Mouse (Mus musculus): ENCODE measurements around the gene Tbc1d30.

- TF ChIP-seq CTCF (IDR thresholded peaks at IDR 0.05; ENCODE audit: low read depth, low read length) (no peak), POLR2A (IDR thresholded peaks at IDR 0.05; ENCODE audit: borderline replicate concordance, low read depth, low read length) (no peak)
Measured at GRCm38 (mm10) chr10:121234476-121234875, 116.6 kb downstream of the Tbc1d30 start.
